Mouse (Mus musculus) G1E (cell line): ENCODE results near the gene Dnajc5.

Experiments
- CTCF ChIP-seq: IDR thresholded peaks from 2 replicates; pipeline ENCODE4 v1.5.1; 2012; ENCODE audit warnings: low read depth, low read length, inconsistent platforms, mixed read lengths
- GATA1 ChIP-seq: IDR thresholded peaks from 2 replicates; pipeline ENCODE4 v1.6.1; 2012; ENCODE audit warnings: borderline replicate concordance, low read length, inconsistent platforms, mixed read lengths

GRCm38 (mm10) chr2:181581016-181581401 is 60.7 kb downstream of the Dnajc5 start:
- TF ChIP-seq CTCF (peak; percentile 93), GATA1 (no peak)
